Mouse (Mus musculus) megakaryocyte-erythroid progenitor cell, adult 5-6 weeks (primary cell): ENCODE results near the gene Car12. TPM values are rescaled to one million over a fixed set of nuclear protein-coding genes. Genes with fewer than 3 reads are reported as not detected.

Experiments used
- ATAC-seq: replicated peaks from 2 replicates; pipeline ENCODE4 v1.8.0; 2016; ENCODE audit warnings: mild to moderate bottlenecking, inconsistent platforms; ENCODE audit not compliant: severe bottlenecking, poor library complexity, low FRiP score, low TSS enrichment
- total RNA-seq, 2 experiments: library from RNA; stranded (forward) in 1 of 2; stranded (reverse) in 1 of 2; fragments of 200-1000, 215-1000 nt in 1 of 2; fragments of >200 nt in 1 of 2; fragmentation: Nextera tagmentation in 1 of 2; gene quantifications; 2 replicates each; pipeline ENCODE4 v1.2.3; 2014 to 2017

Car12 gene
- total RNA-seq, 2 experiments from 2014 or later, result 1.1 TPM; not detected in 1

DNA sequence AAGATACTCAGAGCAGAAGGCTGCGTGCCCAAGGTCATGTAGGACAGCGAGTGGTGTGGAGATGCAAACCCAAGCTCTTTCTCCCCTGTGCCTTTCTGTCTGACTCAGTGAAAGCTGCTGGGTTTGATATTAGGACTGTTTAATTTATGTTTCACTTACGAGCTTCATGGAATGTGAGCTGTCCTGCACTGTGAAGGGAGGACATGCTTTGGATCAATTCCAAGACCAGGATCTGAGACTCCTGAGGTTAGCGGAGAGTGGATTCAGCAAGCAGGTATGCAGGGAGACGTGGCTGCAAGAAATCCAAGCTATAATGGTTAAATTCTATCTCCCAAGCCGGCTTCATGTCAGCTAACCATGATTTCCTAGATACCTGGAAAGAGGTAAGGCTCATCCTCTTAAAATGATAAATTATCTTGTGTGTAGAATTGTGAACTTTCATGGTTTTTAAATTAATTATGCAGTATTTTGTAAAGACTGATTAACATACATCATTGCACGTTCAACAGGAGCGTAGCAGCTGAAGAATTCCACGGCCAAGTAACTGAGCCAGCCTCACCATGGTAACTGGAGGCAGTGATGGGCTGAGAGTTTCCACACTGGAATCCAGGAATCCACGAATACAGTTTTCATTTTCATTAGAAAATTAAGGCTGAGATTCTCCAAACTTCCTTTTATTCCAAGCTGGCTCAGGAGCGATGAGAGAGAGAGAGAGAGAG is 5.3 kb upstream of the Car12 start:
- no peak for ATAC-seq

DNA sequence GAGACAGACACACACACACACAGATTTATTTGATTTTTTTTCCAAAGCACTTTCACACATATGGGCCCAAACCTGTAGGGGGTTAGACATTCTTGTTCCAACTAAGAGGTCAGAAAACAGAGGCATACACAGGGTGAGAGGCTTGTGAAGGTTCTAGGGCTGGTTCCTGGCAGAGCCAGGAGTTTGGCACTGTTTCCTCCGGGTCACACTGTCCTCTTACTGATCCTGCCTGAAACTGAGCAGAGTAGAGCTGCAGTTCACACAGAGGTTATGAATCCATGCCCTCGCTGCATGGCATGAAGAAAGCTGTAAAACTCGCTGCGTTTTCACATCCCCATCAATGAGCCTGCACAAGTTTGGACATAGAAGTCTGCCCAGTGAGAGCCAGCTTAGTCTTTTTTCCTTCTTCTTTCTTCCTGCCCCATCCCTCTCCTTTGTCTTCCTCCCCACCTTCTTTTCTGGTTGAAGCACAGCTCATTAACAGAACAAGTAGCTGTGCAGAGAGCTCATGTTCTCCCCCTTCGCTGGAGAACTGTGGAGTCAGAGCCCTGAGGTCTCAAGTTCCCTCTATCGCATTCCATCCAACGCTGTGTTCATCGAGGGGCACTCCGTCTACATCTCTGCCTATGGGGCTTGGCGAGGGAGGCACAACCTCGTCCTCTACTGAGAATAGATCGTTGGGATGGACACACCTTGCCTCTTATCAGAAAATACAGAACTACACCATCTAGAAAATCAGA is 4.5 kb upstream of the Car12 start:
- ATAC-seq, result no peak

DNA sequence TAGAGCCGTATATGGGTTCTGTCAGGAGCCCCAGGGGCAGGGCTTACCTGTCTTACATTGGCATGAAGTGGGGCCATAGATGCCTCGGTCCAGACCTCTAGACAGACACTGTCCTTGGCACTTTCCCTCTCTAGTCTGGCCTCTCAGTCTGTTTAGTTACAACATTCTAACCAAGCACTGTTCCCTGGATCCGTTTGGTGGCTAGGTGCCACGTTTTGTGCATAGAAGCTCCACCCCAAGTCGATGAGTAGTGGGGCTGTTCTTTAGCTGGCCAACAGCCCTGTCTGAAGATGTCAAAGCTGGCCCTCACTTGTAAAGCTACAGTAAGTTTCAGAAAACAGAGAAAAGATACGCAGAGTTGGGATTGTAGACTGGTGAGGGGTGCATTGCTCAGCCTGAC is 2.9 kb upstream of the Car12 start:
- ATAC-seq, result no peak

DNA sequence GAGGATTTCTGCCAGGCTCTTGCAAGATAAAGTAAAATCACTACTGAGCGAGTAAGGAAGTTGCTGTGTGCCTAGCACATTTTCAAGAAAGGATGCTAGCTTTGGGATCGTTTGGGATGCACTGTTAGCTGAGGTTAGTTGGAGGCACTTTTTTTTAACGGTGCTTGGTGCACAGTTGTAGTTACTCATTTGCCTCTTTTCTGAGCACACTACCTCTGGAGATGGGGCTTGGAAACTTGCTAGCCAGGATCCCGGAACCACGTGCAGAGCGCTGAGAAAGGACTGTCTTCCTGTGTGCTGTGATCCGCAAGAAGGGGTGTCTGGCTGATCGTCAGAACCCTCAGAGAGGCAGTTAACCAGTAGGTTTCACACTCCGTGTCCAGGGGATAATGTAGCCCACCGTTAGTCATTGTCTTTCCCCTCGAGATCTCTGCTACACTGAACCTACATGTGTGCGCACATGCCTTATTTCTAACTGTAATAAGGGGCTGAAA is 583 bp downstream of the Car12 start:
- ATAC-seq, result no peak

DNA sequence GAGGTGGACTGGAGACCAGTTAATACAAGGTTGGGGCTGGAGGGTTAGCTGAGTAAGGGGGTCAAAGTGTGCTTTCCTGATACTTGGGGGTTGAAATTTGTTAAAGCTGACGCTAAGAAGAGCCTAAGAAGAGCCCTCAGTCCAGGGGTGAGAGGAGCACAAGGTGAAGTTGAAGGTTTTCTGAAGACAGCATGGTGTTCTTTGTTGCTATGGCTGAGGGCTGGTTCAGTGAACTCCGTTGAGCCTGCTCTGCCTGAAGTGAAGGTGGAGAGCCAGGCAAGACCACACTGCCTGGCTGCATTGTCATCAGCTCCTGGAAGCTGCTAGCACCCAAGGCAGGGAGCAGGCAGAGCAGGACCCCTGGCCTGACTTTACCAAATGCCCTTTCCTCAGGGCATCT is 1.9 kb downstream of the Car12 start:
- ATAC-seq, result no peak

DNA sequence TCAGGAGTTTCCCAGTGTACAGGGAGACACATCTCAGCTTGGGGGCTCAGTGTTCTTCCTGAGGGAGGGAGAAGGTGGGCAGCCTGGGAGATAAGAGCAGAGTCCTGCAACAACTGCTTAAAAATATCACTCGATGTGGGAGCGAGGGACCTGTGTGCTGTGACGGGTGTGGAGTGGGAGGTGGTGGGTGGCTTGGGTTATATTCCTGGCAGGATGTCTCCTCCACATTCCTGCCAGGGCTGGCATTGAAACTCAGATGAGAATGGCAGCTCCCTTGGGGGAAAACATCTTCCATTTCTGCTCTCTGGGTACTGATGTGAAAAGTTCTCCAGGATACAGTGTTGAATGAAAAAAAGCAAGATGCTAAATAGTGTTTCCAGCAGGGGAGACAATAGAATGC is 3.0 kb downstream of the Car12 start:
- no peak for ATAC-seq

DNA sequence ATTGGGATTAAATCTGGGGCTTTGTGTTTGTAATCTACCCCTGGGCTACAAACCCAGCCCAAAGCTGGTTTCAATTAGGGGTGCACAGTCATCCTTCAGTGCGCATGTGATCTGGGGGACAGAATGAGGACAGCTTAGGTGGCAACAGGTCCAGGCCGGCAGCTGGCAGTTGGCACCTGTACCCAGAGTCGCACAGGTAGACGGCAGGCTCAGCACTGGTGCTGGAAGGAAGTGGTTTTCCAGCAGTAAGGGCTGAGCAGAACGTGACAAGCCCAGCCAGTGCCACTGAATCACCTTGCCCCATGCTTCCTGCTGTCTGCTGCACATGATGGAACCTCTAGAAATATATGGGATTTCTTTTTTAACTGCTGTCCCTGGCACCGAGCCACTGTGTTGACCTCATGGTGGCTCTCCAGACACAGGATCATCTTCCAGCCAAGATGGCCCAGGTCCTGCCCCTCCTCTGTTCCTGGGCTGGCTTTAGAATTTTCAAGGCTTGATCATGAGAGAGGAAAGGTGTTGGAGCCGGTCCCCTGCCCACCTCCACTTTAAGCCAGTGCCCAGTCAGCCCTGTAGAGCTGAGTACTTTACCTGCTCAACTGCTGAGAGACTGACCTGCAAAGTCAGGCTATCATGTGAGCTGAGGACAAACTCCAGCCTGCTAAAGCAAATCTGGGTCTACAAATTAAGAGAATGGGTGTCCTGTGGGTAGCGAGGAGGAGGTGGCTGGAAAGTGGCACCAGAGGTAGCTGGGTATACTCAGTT is 7.4 kb downstream of the Car12 start:
- no peak for ATAC-seq

DNA sequence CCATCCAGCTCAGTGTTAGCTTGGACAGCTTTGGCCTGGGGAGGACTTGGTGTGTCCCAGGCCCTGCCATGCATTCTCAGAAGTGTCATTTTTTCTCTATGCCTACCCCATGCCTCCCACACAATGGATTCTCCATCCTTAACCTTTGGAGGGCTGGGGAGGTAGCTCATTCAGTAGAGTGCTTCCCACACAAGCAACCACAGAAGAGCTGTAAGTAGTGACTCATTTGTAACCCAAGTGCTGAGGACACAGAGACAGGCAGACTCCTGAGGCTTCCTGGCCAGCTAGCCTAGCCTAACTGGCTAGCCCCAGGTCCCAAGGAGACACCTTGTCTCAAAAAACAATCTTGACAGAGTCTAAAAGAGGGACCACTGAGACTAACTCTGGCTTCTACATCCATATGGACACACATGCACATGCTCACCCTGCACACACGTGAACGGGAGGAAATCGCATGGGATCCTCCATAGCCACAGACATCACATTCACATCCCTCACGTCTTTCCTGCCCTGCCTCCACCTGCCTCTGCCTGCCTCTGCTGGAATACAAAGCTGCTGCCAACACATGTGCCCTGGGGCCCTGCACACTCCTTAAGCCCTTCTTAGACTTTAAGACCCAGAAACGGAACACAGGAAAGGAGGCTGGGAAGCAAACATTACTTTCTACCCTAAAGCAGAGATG is 8.8 kb downstream of the Car12 start:
- ATAC-seq, result no peak

DNA sequence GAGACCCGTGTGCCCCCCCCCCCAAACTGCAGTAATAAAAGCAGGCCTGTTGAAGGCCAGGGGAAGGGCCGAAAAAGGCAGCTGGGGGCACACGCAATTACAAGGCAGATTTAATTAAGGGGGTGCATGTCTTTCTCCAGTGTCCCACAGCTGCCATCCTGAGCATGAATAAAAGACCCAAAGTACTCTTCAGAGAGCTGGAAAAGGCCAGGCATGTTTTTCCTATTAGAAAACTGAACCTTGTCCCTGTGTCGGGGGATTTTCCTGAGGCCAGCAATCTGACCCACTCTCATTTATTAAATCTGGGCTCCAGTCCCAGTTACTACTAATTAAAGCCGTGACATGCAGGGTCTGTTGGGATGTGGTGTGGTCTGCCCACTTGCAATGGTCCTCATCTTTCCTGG is 9.4 kb downstream of the Car12 start:
- no peak for ATAC-seq

DNA sequence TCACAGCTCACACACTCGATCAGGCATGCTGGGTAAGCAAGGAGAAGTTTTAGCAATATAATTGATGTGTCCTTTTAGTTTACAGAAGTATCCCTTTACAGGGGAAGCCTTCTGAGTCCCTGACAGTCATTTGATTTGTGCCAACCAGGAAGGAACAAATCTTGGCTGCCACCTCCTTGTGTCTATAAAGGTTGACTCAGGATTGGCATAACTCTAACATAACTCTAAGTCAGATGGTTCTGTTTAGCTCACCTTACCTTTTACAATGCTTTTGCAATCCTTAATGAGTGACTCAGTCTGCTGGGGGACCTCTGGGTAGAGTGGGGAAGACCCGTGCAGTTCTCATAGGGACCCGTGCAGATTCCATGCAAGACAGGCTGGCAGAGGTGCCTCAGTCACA is 12.1 kb downstream of the Car12 start:
- ATAC-seq, result no peak

DNA sequence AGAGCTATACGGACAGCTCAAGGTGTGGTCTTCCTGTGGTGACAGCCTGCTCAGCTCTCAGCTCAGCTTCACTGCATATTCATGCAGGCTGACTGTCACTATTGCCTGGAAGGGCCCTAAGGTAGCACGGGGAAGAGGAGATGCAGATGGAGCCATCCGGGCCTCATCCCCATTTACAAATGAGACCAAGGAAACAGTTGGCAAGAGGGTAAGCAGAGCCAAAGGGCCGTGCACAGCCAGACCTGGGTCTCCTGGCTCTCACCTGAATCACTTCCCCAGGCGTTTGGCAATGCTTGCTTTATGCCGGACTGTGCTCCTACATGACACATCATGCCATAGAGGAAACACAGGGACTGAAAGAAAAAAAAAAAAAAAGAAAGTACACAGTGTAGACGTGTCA is 13.8 kb downstream of the Car12 start:
- ATAC-seq, result no peak

DNA sequence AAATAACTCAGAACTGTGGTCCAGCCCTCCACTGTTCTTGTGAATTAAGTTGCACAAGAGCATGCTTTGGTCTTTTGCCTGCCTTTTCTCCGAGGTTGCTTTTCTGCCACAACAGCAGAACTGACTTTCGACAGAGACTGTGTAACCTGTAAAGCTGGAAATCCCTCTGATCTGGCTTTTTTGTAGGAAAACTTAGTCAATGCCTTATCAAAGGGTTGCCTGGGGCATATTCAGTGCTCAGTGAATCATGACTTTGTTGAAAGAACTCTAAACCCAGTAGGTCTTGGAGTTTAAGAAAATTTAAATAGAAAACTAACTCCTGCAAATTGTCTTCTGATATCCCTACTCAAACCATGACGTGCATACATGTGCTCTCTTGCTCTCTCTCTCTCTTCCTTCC is 17.1 kb downstream of the Car12 start:
- no peak for ATAC-seq

DNA sequence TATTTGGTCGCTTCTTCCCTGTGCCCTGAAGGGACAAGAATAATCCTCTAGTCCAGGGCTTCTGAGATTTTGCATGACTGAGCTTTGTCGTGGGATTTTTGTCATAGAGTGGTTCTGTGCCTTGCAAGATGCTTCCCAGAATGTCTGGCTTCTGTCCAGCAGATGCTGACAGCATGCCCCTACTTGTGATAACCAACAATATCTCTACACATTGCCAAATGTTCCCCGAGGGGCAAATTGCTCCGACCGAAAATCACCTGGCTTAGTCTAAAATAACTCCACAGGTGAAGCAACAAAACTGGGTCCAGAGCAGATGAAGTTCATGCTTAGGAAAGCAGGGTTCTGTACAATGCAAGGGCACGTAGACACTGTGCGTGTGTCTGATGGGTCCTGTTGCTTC is 17.8 kb downstream of the Car12 start:
- ATAC-seq, result no peak

DNA sequence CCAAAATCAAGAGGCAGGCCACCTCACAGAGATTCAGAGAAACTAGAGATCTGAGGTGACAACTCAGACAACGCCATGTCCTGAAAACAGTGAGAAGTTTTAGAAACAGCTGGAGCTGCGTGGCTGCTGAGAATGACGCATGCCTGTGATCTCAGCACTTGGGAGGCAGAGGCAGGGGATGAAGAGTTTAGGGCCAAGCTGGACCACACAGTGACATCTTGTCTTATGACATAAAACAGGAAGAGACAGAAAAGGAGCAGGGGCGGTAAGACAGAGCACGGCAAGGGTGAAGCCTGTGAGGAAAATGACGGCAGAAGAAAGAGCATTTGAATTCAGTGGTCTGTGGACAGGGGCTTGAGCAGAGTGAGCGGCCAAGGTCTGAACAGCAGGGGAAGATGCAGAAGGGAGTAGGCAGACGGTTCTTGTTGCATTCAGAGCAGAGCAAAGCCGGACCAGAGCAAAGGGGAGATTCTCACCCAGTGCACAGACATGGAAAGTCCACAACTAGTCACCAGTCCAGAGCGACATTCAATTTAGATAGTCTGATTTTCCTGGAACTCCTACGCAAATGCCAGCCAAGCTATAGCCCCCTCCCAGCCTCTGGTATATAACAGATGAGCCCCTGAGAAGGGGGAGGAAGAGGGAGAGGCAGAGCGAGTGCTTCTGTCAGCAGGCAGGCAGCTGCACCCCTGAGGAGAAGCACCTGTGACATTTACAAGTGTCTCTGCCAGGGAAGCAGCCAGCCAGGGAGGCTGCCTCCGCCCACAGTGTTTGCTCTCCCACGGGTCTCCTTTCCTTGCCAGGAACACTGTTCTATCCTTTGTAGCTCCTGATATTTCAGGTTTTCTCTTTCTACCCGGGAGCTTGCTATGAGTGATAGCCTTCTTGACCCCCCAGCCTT is 19.6 kb downstream of the Car12 start:
- ATAC-seq, result no peak

DNA sequence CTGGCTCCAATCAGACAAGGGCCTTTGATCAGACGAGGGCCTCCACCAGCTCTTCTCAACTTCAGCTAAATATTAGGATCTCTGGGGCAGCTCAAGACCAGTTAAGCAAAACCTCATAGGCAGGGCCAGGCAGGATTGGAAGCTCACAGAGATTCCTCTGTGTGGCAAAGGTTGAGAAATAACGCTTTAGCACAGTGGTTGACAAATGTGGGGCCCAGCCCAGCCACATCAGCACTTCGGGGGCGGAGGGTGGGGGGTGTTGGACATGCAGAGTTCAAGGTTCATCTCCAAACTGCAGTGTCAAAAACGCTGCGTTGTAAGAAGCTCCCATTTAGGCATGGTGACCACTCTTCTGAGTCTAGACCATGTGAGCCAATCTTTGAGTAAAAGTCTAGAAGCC is 21.1 kb downstream of the Car12 start:
- ATAC-seq, result no peak

DNA sequence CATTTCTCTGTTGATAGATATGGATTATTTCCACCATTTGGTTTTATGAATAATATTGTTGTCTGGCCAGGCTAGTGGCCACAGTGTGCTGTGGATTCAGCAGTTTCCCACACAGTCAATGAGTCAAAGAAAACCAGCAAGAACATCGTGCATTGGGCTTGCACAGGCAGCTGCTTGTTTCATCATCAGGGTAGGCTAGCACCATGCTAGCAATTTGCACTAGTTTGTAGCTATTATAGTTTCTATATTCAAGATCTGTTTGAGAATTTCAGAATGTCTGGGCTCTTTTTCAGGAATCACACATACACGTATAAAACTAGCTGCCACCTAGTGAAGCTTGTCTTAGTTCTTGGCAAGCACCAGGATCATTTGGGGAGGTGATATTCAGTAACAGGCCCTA is 21.6 kb downstream of the Car12 start:
- no peak for ATAC-seq

DNA sequence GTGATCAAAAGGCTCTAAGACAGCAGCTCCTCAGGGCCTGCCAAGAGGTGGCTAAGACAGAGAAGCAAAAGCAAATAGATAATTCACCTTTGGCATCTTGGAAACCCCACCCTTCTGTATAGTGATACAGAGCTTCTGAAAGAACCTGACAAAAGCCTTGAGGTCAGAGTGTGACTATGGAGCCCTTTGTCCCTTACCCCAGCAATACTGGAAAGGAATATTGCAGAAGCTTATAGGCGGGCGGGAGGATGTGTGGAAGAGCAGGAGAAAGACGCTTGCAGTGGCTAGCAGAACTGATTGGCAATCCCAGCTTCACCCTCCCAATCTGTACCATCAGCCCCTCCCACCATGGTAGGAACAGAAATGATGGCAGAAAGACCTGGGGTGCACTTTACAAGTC is 22.5 kb downstream of the Car12 start:
- ATAC-seq, result no peak

DNA sequence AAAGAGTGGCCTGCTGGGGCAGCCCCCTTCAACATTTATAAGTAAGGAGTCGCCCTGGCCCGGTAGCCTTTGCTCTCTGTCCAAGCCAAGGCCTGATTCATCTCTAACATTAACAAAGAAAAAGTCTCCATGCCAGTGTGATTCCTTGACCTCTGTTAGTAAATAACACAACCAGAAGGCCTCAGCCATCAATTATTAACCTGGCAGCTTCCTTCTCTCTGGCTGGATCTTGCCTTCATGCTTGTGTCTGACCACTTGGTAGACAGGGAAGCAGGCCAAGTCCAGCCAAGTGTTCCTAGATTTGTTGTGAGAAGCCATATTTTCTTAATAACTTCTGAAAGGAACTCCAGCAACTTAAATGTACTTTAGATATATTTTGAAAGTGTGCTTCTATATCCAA is 23.1 kb downstream of the Car12 start:
- ATAC-seq, result no peak

DNA sequence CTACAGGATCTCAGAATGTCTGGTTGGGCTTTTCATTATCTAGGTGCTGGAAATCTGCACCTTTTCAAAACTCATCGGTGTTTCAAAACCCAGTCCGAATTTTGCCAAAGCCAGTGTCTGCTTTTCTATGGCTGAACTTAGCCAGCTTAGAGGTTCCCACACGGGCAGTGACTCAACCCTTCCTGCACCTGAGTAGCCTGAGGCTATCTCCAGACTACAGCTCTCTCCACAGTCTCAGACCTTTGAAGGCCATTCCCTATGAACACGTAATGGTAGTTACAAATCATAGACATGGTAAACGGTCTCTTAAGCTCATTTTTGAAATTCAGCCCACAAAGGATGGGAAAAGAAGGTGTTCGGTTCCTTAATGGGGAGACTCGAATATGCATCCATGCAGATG is 26.0 kb downstream of the Car12 start:
- no peak for ATAC-seq
